Mouse (Mus musculus) ES-Bruce4 (cell line): ENCODE measurements around the gene Casz1.

Source experiments
- CTCF ChIP-seq: IDR thresholded peaks from one replicate; pipeline ENCODE4 v1.8.1; 2011; ENCODE audit warnings: low read depth, low read length
- POLR2A ChIP-seq: IDR thresholded peaks from one replicate; pipeline ENCODE4 v1.8.1; 2011; ENCODE audit warnings: low read length; ENCODE audit not compliant: insufficient read depth

- TF ChIP-seq CTCF: no peak
- no peak for TF ChIP-seq POLR2A
These were observed 68.6 kb downstream of the Casz1 start for GRCm38 (mm10) chr4:148872783-148873182.
